Mouse (Mus musculus) heart, embryonic 12.5 days (tissue): ENCODE measurements around the gene Trim62. TPM values are rescaled to one million over a fixed set of nuclear protein-coding genes. Genes with fewer than 3 reads are reported as not detected.

Experiments used
- ATAC-seq: fragments of 200-750 bp; cut with Nextera tagmentation; 2 replicates; pipeline ENCODE4 v1.8.0; 2017; ENCODE audit warnings: moderate TSS enrichment, moderate library complexity; ENCODE audit not compliant: insufficient number of reproducible peaks, low FRiP score
- H3K27ac ChIP-seq: fragments of 300-500 bp; sonication (generic); 2 replicates; pipeline ENCODE4 v1.5.1; 2016; ENCODE audit warnings: mild to moderate bottlenecking, moderate library complexity; ENCODE audit not compliant: poor library complexity, severe bottlenecking
- H3K27me3 ChIP-seq: fragments of 300-500 bp; sonication (generic); replicated peaks from 2 replicates; pipeline ENCODE4 v1.6.1; 2016; ENCODE audit warnings: mild to moderate bottlenecking, moderate library complexity
- H3K36me3 ChIP-seq: fragments of 300-500 bp; sonication (generic); 2 replicates; pipeline ENCODE4 v1.6.1; 2016; ENCODE audit warnings: mild to moderate bottlenecking, moderate library complexity
- H3K4me1 ChIP-seq: fragments of 300-500 bp; sonication (generic); replicated peaks from 2 replicates; pipeline ENCODE4 v1.6.1; 2016; ENCODE audit warnings: mild to moderate bottlenecking
- H3K4me2 ChIP-seq: fragments of 300-500 bp; sonication (generic); 2 replicates; pipeline ENCODE4 v1.6.1; 2016; ENCODE audit warnings: mild to moderate bottlenecking, moderate library complexity
- H3K4me3 ChIP-seq: fragments of 300-500 bp; sonication (generic); 2 replicates; pipeline ENCODE4 v1.5.1; 2016; ENCODE audit warnings: mild to moderate bottlenecking
- H3K9ac ChIP-seq: fragments of 300-500 bp; sonication (generic); 2 replicates; pipeline ENCODE4 v1.6.1; 2016; ENCODE audit warnings: mild to moderate bottlenecking, moderate library complexity
- H3K9me3 ChIP-seq: fragments of 300-500 bp; sonication (generic); replicated peaks from 2 replicates; pipeline ENCODE4 v1.6.1; 2016; ENCODE audit warnings: mild to moderate bottlenecking, moderate library complexity
- WGBS: fragments of 180-500 bp; shearing (Covaris S2); methylation state at CpG from one replicate; pipeline ENCODE4 v1.1.7; 2016; 5-methylcytosine and 5-hydroxymethylcytosine counted together
- polyA plus RNA-seq: library from polyadenylated mRNA; unstranded; fragments of >200 nt; fragmentation: Nextera tagmentation; extraction: Ambion mirVana; gene quantifications from 2 replicates; pipeline ENCODE4 v1.2.1, GENCODE M21; 2016

Trim62 gene
- polyA plus RNA-seq, 1 experiment from 2014 or later, result 5.0 TPM

- peak overlapping the region; percentile 9; the same call in 1 of the 2 replicates for H3K4me2 ChIP-seq
- no peak overlapping the region for H3K4me3 ChIP-seq
- no peak overlapping the region for H3K9ac ChIP-seq
- H3K9me3 ChIP-seq, result no peaks in the 10 kb centered on the region
- H3K36me3 ChIP-seq, result peaks cover 13% of the 10 kb centered on the region; the same call in 1 of the 2 replicates
- peaks cover 29% of the 10 kb centered on the region for H3K4me1 ChIP-seq
- no peaks in the 10 kb centered on the region for H3K27me3 ChIP-seq
- WGBS, result 15% methylated on average over 6 of the region's 7 CpGs
- ATAC-seq, result peak; percentile 68
- H3K27ac ChIP-seq, result peak overlapping the region; percentile 86
Measured at GRCm38 (mm10) chr4:128897911-128898421, 14.6 kb downstream of the Trim62 start.

- whole genome bisulfite sequencing, result 1% methylated on average over 6 of the region's 6 CpGs
- H3K27ac ChIP-seq, result peak overlapping the region; percentile 86
- H3K4me2 ChIP-seq, result peak overlapping the region; percentile 2; the same call in 1 of the 2 replicates
- H3K4me1 ChIP-seq, result peaks cover 36% of the 10 kb centered on the region
- H3K9ac ChIP-seq, result peak overlapping the region; percentile 48
- H3K9me3 ChIP-seq, result no peaks in the 10 kb centered on the region
- H3K4me3 ChIP-seq, result no peak overlapping the region
- H3K27me3 ChIP-seq, result no peaks in the 10 kb centered on the region
- peaks cover 19% of the 10 kb centered on the region; the same call in 1 of the 2 replicates for H3K36me3 ChIP-seq
- ATAC-seq, result peak; percentile 49
Measured at GRCm38 (mm10) chr4:128899332-128899731, 16.0 kb downstream of the Trim62 start.

GRCm38 (mm10) chr4:128900484-128900883 lies 17.1 kb downstream of the Trim62 start:
- Histone ChIP-seq H3K4me1 (peaks cover 41% of the 10 kb centered on the region), H3K9me3 (no peaks in the 10 kb centered on the region), H3K36me3 (peaks cover 19% of the 10 kb centered on the region; the same call in 1 of the 2 replicates), H3K9ac (no peak overlapping the region), H3K27me3 (no peaks in the 10 kb centered on the region), H3K4me2 (no peak overlapping the region), H3K4me3 (no peak overlapping the region), H3K27ac (no peak overlapping the region)
- no peak for ATAC-seq
- 76% methylated on average over 14 of the region's 14 CpGs for WGBS

GRCm38 (mm10) chr4:128902390-128902789 lies 19.0 kb downstream of the Trim62 start:
- H3K27me3 ChIP-seq, result peaks cover 7% of the 10 kb centered on the region; the same call in 1 of the 2 replicates
- H3K9me3 ChIP-seq, result no peaks in the 10 kb centered on the region
- no peak overlapping the region for H3K4me3 ChIP-seq
- H3K4me2 ChIP-seq, result no peak overlapping the region
- no peak overlapping the region for H3K27ac ChIP-seq
- WGBS, result 73% methylated on average over 8 of the region's 8 CpGs
- peaks cover 19% of the 10 kb centered on the region; the same call in 1 of the 2 replicates for H3K36me3 ChIP-seq
- H3K9ac ChIP-seq, result no peak overlapping the region
- ATAC-seq, result no peak
- H3K4me1 ChIP-seq, result peaks cover 42% of the 10 kb centered on the region

- H3K27me3 ChIP-seq, result peaks cover 7% of the 10 kb centered on the region; the same call in 1 of the 2 replicates
- H3K9me3 ChIP-seq, result no peaks in the 10 kb centered on the region
- ATAC-seq, result no peak
- no peak overlapping the region for H3K4me3 ChIP-seq
- WGBS, result 64% methylated on average over 8 of the region's 8 CpGs
- no peak overlapping the region for H3K27ac ChIP-seq
- peaks cover 19% of the 10 kb centered on the region; the same call in 1 of the 2 replicates for H3K36me3 ChIP-seq
- H3K4me1 ChIP-seq, result peaks cover 27% of the 10 kb centered on the region
- H3K9ac ChIP-seq, result no peak overlapping the region
- H3K4me2 ChIP-seq, result no peak overlapping the region
Measured at GRCm38 (mm10) chr4:128904035-128904800, 20.8 kb downstream of the Trim62 start.

GRCm38 (mm10) chr4:128905251-128905650 lies 21.9 kb downstream of the Trim62 start:
- Histone ChIP-seq H3K27me3 (peaks cover 7% of the 10 kb centered on the region; the same call in 1 of the 2 replicates), H3K36me3 (peaks cover 27% of the 10 kb centered on the region), H3K4me3 (no peak overlapping the region), H3K4me2 (no peak overlapping the region), H3K4me1 (peaks cover 17% of the 10 kb centered on the region), H3K9ac (no peak overlapping the region), H3K27ac (no peak overlapping the region), H3K9me3 (no peaks in the 10 kb centered on the region)
- WGBS, result 41% methylated on average over 8 of the region's 8 CpGs
- ATAC-seq, result no peak

GRCm38 (mm10) chr4:128906757-128907156 lies 23.4 kb downstream of the Trim62 start:
- Histone ChIP-seq H3K27me3 (peaks cover 7% of the 10 kb centered on the region; the same call in 1 of the 2 replicates), H3K36me3 (peaks cover 25% of the 10 kb centered on the region), H3K4me3 (no peak overlapping the region), H3K4me1 (peaks cover 15% of the 10 kb centered on the region; the same call in 1 of the 2 replicates), H3K9me3 (no peaks in the 10 kb centered on the region), H3K4me2 (no peak overlapping the region), H3K9ac (no peak overlapping the region), H3K27ac (no peak overlapping the region)
- no peak for ATAC-seq
- WGBS, result 65% methylated on average over 8 of the region's 8 CpGs

- Histone ChIP-seq H3K27me3 (peaks cover 7% of the 10 kb centered on the region; the same call in 1 of the 2 replicates), H3K4me3 (no peak overlapping the region), H3K27ac (no peak overlapping the region), H3K9ac (no peak overlapping the region), H3K9me3 (no peaks in the 10 kb centered on the region), H3K4me2 (no peak overlapping the region), H3K4me1 (peaks cover 15% of the 10 kb centered on the region; the same call in 1 of the 2 replicates), H3K36me3 (peaks cover 23% of the 10 kb centered on the region)
- WGBS, result 55% methylated on average over 12 of the region's 12 CpGs
- no peak for ATAC-seq
Measured at GRCm38 (mm10) chr4:128907238-128907968, 24.0 kb downstream of the Trim62 start.

GRCm38 (mm10) chr4:128908586-128909377 lies 25.4 kb downstream of the Trim62 start:
- H3K4me1 ChIP-seq, result peaks cover 14% of the 10 kb centered on the region; the same call in 1 of the 2 replicates
- H3K4me3 ChIP-seq, result no peak overlapping the region
- peaks cover 7% of the 10 kb centered on the region; the same call in 1 of the 2 replicates for H3K27me3 ChIP-seq
- H3K27ac ChIP-seq, result no peak overlapping the region
- no peak for ATAC-seq
- H3K9ac ChIP-seq, result no peak overlapping the region
- H3K36me3 ChIP-seq, result peaks cover 12% of the 10 kb centered on the region
- 61% methylated on average over 24 of the region's 24 CpGs for WGBS
- H3K9me3 ChIP-seq, result no peaks in the 10 kb centered on the region
- H3K4me2 ChIP-seq, result no peak overlapping the region

- Histone ChIP-seq H3K9me3 (no peaks in the 10 kb centered on the region), H3K27me3 (peaks cover 7% of the 10 kb centered on the region; the same call in 1 of the 2 replicates), H3K4me1 (peaks cover 8% of the 10 kb centered on the region; the same call in 1 of the 2 replicates), H3K27ac (no peak overlapping the region), H3K9ac (no peak overlapping the region), H3K36me3 (peaks cover 12% of the 10 kb centered on the region), H3K4me3 (no peak overlapping the region), H3K4me2 (no peak overlapping the region)
- 82% methylated on average over 14 of the region's 14 CpGs for WGBS
- ATAC-seq, result no peak
Measured at GRCm38 (mm10) chr4:128909378-128909831, 26.0 kb downstream of the Trim62 start.
